Comparison of ENCODE assay signal across 8 mouse cellular contexts in the genomic region with DNA sequence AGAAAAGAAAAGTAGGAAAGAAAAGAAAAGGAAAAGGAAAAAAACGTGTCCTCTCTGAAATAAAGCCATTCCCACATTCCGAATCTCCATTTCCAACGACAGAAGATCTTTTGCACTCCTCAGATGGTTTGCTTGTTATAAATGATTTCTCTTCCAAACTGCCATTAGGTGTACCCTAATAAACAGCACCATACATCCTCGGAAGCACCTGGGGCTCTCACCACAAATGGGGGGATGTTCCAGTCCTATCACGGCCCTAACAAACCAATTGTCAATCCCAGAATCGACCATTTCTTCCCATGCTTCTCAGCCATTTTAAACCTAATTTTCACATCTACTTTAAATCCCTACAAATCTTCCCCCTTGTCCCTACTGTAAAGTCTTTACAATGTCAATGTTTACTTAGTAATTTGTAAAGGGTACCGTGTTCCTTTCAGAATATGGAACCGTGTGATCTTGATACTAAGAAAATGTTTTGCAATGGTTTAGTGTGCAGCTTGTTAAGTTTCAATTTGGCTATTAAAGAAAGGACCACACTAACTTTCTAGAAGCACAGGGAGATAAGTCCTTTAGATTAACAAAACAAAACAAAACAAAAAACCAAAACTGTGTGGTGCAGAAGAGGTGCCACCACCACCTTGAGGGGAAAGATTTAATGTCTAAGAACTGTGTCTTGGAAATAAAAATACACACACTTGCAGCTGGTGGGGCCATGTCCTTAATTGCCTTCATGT.
DNase-seq lines count a peak whose midpoint lies in the region; ATAC-seq and TF ChIP-seq lines count a peak whose summit lies in the region.

No protein-coding gene starts in this region.

- WGBS in liver, embryonic 14.5 days (ENCODE audit: insufficient replicate concordance), result 27% methylated on average over 8 of the region's 8 CpGs

- peaks cover 15 to 20% of the 10 kb centered on the region in 2 experiments for H3K4me1 ChIP-seq in liver, embryonic 14.5 days (replicated peaks; ENCODE audit: control insufficient read depth in 2 of 2, insufficient read depth in 2 of 2, low read length in 1 of 2)

- H3K27me3 ChIP-seq in liver, embryonic 14.5 days (ENCODE audit: control insufficient read depth, insufficient read depth, low read length), result no peaks in the 10 kb centered on the region

- TF ChIP-seq EP300 in liver, embryonic 14.5 days (IDR thresholded peaks at IDR 0.05; ENCODE audit: low read depth), result no peak

- H3K27ac ChIP-seq in liver, embryonic 14.5 days, result peak overlapping the region; percentile 41

- H3K4me3 ChIP-seq in liver, embryonic 14.5 days (ENCODE audit: insufficient read depth in 1 of 2, low read depth in 2 of 2, low read length in 2 of 2), result peak overlapping the region in 1 of 2 experiments; percentile 59; a peak in 2 of 4 replicates

- DNase-seq in adrenal gland, postnatal 14 days, result peak; percentile 11
- DNase-seq in adrenal gland, adult 2 months, result no peak
- peak; percentile 32 for DNase-seq in thymus, postnatal 0 days (ENCODE audit: low spot score)
- no peak for DNase-seq in thymus, postnatal 36 days
- DNase-seq in liver, embryonic 14.5 days (ENCODE audit: low read depth in 3 of 3, low spot score in 3 of 3), result no peak
- DNase-seq in cerebellum, adult 18-20 months, result no peak
- no peak for DNase-seq in left cerebral cortex, adult 9 months (ENCODE audit: low spot score in 2 of 2)
- no peak for DNase-seq in lung, postnatal 36 days

- no peaks in the 10 kb centered on the region for H3K36me3 ChIP-seq in liver, embryonic 14.5 days (replicated peaks; ENCODE audit: control insufficient read depth, insufficient read depth, low read depth)

- no peak for TF ChIP-seq CTCF in liver, embryonic 14.5 days (IDR thresholded peaks at IDR 0.05; ENCODE audit: low read depth)

- H3K4me2 ChIP-seq in liver, embryonic 14.5 days (ENCODE audit: low read depth), result peak overlapping the region; percentile 96

- no peak for ATAC-seq in liver, embryonic 14.5 days (ENCODE audit: insufficient read depth)

- no peaks in the 10 kb centered on the region for H3K9me3 ChIP-seq in liver, embryonic 14.5 days (ENCODE audit: control insufficient read depth, low read length)

- H3K9ac ChIP-seq in liver, embryonic 14.5 days (replicated peaks), result peak overlapping the region; percentile 73

Comparison
In these comparisons a context has a peak if more than half of its experiments do, and no peak if none do; other contexts are left out.
1. DNase-seq: peak in adrenal gland, postnatal 14 days (single experiment) and thymus, postnatal 0 days (single experiment); none in adrenal gland, adult 2 months (single experiment), thymus, postnatal 36 days (0 of 2), liver, embryonic 14.5 days (0 of 3), cerebellum, adult 18-20 months (0 of 2), left cerebral cortex, adult 9 months (0 of 2) and lung, postnatal 36 days (single experiment).